In genomic region chr4:120186934-120187333, GRCm38 (mm10) we compare ENCODE assay signal across 12 mouse cellular contexts. TPM values are rescaled to one million over a fixed set of nuclear protein-coding genes. Genes with fewer than 3 reads are reported as not detected.
DNase-seq lines count a peak whose midpoint lies in the region; ATAC-seq and TF ChIP-seq lines count a peak whose summit lies in the region.
"Had no signal": no experiment of that assay in that cellular context is flagged by ENCODE, and none has a peak within 500 bp of the region (broad histone marks: within the 10 kb centered on the region; RNA-seq: fewer than 3 reads in every experiment).

No protein-coding gene starts in this region.

- no peaks in the 10 kb centered on the region for H3K79me2 ChIP-seq in heart, adult 2 months (replicated peaks; ENCODE audit: control insufficient read depth, insufficient read depth, low read length)

- H3K4me1 ChIP-seq in heart, adult 2 months (ENCODE audit: control insufficient read depth, insufficient read depth, low read length), result no peaks in the 10 kb centered on the region
- H3K4me1 ChIP-seq in lung, adult 2 months (ENCODE audit: control insufficient read depth, insufficient read depth, low read length), result no peaks in the 10 kb centered on the region
- H3K4me1 ChIP-seq in midbrain, embryonic 15.5 days, result peaks cover 9% of the 10 kb centered on the region; the same call in 1 of the 2 replicates

- TF ChIP-seq EP300 in heart, adult 2 months (IDR thresholded peaks at IDR 0.05; ENCODE audit: insufficient read depth, low read depth, low read length), result no peak

- H3K9ac ChIP-seq in heart, adult 2 months (ENCODE audit: low read depth, low read length), result no peak overlapping the region
- H3K9ac ChIP-seq in midbrain, embryonic 15.5 days, result no peak overlapping the region

- peak; percentile 75 for TF ChIP-seq CTCF in heart, adult 2 months (IDR thresholded peaks at IDR 0.05)
- TF ChIP-seq CTCF in lung, adult 2 months (IDR thresholded peaks at IDR 0.05; ENCODE audit: insufficient read depth, low read length), result peak; percentile 61

- H3K4me2 ChIP-seq in midbrain, embryonic 15.5 days, result no peak overlapping the region

- no peak overlapping the region for H3K27ac ChIP-seq in heart, adult 2 months
- no peak overlapping the region for H3K27ac ChIP-seq in midbrain, embryonic 15.5 days

- H3K4me3 ChIP-seq in heart, adult 2 months, result no peak overlapping the region
- H3K4me3 ChIP-seq in lung, adult 2 months (replicated peaks; ENCODE audit: extremely low read depth, low read depth, low read length), result no peak overlapping the region
- no peak overlapping the region for H3K4me3 ChIP-seq in midbrain, embryonic 15.5 days

- no peak for TF ChIP-seq POLR2A in heart, adult 2 months (IDR thresholded peaks at IDR 0.05; ENCODE audit: insufficient read depth, low read depth, low read length)
- TF ChIP-seq POLR2A in lung, adult 2 months (IDR thresholded peaks at IDR 0.05; ENCODE audit: borderline replicate concordance, extremely low read depth, low read depth, low read length), result no peak

- no peaks in the 10 kb centered on the region for H3K36me3 ChIP-seq in heart, adult 2 months (ENCODE audit: control insufficient read depth, insufficient read depth, low read length)
- H3K36me3 ChIP-seq in midbrain, embryonic 15.5 days (replicated peaks), result no peaks in the 10 kb centered on the region
- H3K36me3 ChIP-seq: G1E had no signal

- no peaks in the 10 kb centered on the region for H3K9me3 ChIP-seq in midbrain, embryonic 15.5 days

- H3K27me3 ChIP-seq in heart, adult 2 months (ENCODE audit: control insufficient read depth, insufficient read depth, low read length), result no peaks in the 10 kb centered on the region
- no peaks in the 10 kb centered on the region; the same call in 1 of the 2 replicates for H3K27me3 ChIP-seq in midbrain, embryonic 15.5 days (replicated peaks)

- 22% methylated on average over 4 of the region's 4 CpGs for WGBS in heart, adult 2 months
- 15% methylated on average over 4 of the region's 4 CpGs for WGBS in lung, adult 2 months
- 8% methylated on average over 4 of the region's 4 CpGs for WGBS in midbrain, embryonic 15.5 days

- DNase-seq in heart, adult 2 months, result no peak
- DNase-seq in heart, postnatal 25 days (ENCODE audit: low spot score), result no peak
- DNase-seq in lung, adult 2 months, result no peak
- DNase-seq in lung, adult 18-20 months, result no peak
- DNase-seq in adipocyte (ENCODE audit: low spot score), result peak; percentile 22
- DNase-seq in retina, postnatal 1 day, result peak; percentile 51
- DNase-seq in B cell, adult 2 months, result no peak
- DNase-seq: kidney, adult 2 months had no signal

- intact Hi-C loops in heart, adult 2 months (cut with DNase I), result loop anchor here (1.0 kb wide), 1 partner anchor 67 kb away; no protein-coding TSS in a partner anchor
- intact Hi-C loops in heart, postnatal 25 days (cut with DNase I), result no loop called here

- no peak for ATAC-seq in midbrain, embryonic 15.5 days (replicated peaks)

RNA-seq across cellular contexts. Expression of gene Edn2, which starts 25.9 kb away (rescaled TPM):
- total RNA-seq in heart, adult 2 months (2021), result not detected
- 0.55 TPM in 1 of 2 replicates, not detected in the other for polyA plus RNA-seq in heart, adult 2 months (2012; rRNA removed)
- not detected for total RNA-seq in heart, postnatal 25 days (2021)
- 0.27 and 0.68 TPM in 2 replicates for polyA plus RNA-seq in lung, adult 2 months (2012; rRNA removed)
- polyA plus RNA-seq in midbrain, embryonic 15.5 days (2015; fragmentation: Nextera tagmentation; extraction: Ambion mirVana), result 0.15 and 0.22 TPM in 2 replicates
- total RNA-seq: common myeloid progenitor, adult 5-6 weeks; G1E; megakaryocyte progenitor cell, adult 5-6 weeks had no signal
- polyA plus RNA-seq: G1E; kidney, adult 2 months had no signal

Comparison
In these comparisons a context has a peak if more than half of its experiments do, and no peak if none do; other contexts are left out.
1. DNase-seq: peak in adipocyte (single experiment) and retina, postnatal 1 day (single experiment); none in heart, adult 2 months (0 of 2), heart, postnatal 25 days (single experiment), lung, adult 2 months (single experiment), lung, adult 18-20 months (0 of 2) and B cell, adult 2 months (0 of 2).